Mouse (Mus musculus): ENCODE results near the gene Tpk1. TPM values are rescaled to one million over a fixed set of nuclear protein-coding genes. Genes with fewer than 3 reads are reported as not detected.
A peak's percentile ranks its signal among the peaks of the same experiment; 100 is the strongest.

The Tpk1 gene
- polyA plus RNA-seq, 1 experiment = 33.1 TPM

- Histone ChIP-seq H3K27ac (ENCODE audit: insufficient read depth, low read depth, low read length) (no peak overlapping the region), H3K36me3 (ENCODE audit: control insufficient read depth, insufficient read depth, low read length) (no peaks in the 10 kb centered on the region; the same call in 1 of the 2 replicates), H3K4me1 (ENCODE audit: control insufficient read depth, insufficient read depth, low read length) (no peaks in the 10 kb centered on the region), H3K27me3 (replicated peaks; ENCODE audit: control insufficient read depth, insufficient read depth, low read length) (no peaks in the 10 kb centered on the region), H3K4me3 (ENCODE audit: insufficient read depth, low read depth, low read length) (no peak overlapping the region)
- 54% methylated on average over 1 of the region's 1 CpGs for WGBS
- TF ChIP-seq POLR2A (IDR thresholded peaks at IDR 0.05; ENCODE audit: low read depth, low read length) (no peak), CTCF (conservative IDR thresholded peaks at IDR 0.05; ENCODE audit: insufficient read depth, insufficient read length, low read depth, low read length) (no peak)
- DNase-seq = no peak
Measured at GRCm38 (mm10) chr6:43343006-43343405, 323.1 kb downstream of the Tpk1 start.

DNA sequence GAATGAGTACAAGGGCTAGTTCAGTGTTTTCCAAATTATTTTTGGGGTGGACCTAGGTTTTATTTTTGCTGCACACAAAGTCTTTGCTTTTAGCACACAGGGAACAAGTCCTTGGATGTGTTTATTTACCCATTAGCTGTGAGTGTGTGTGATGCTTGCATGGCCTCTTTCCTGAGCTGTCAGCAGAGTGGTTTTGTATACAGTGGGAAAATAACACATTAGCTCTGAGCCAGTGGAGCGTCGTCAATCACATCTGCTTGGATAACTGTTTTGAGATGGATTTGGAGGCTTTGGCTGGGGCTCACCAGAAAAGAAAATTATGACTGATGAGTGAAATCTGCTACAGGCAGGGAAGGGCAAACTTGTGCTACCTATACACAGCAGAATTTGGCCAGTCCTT is 323.7 kb downstream of the Tpk1 start:
- 80% methylated on average over 2 of the region's 2 CpGs for WGBS
- H3K4me3 ChIP-seq (ENCODE audit: insufficient read depth, low read depth, low read length) = no peak overlapping the region
- DNase-seq = no peak
- no peaks in the 10 kb centered on the region for H3K27me3 ChIP-seq (replicated peaks; ENCODE audit: control insufficient read depth, insufficient read depth, low read length)
- H3K4me1 ChIP-seq (ENCODE audit: control insufficient read depth, insufficient read depth, low read length) = no peaks in the 10 kb centered on the region
- H3K36me3 ChIP-seq (ENCODE audit: control insufficient read depth, insufficient read depth, low read length) = no peaks in the 10 kb centered on the region; the same call in 1 of the 2 replicates
- H3K27ac ChIP-seq (ENCODE audit: insufficient read depth, low read depth, low read length) = no peak overlapping the region
- TF ChIP-seq CTCF (conservative IDR thresholded peaks at IDR 0.05; ENCODE audit: insufficient read depth, insufficient read length, low read depth, low read length) = no peak
- TF ChIP-seq POLR2A (IDR thresholded peaks at IDR 0.05; ENCODE audit: low read depth, low read length) = no peak

DNA sequence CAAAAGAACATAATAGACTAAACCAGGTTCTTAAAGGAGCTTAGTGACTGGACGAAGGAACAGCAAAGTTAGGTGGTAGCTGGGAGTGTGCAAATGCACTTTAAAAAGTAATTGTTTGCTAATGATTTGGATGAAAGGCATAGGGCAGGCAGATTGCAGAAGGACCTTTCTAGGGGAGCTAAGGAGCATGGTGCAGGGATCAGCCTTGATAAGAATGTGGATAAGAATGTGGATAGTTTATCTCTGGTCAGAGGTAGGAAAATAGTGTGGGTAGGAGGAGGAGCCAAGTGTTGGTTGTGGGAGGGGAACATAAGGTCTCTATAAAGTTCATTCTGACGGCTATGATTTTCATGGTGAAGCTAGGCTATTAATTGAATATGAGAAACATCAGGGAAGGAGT is 327.3 kb downstream of the Tpk1 start:
- Histone ChIP-seq H3K36me3 (ENCODE audit: control insufficient read depth, insufficient read depth, low read length) (no peaks in the 10 kb centered on the region; the same call in 1 of the 2 replicates), H3K4me3 (ENCODE audit: insufficient read depth, low read depth, low read length) (no peak overlapping the region), H3K4me1 (ENCODE audit: control insufficient read depth, insufficient read depth, low read length) (no peaks in the 10 kb centered on the region), H3K27me3 (replicated peaks; ENCODE audit: control insufficient read depth, insufficient read depth, low read length) (no peaks in the 10 kb centered on the region), H3K27ac (ENCODE audit: insufficient read depth, low read depth, low read length) (no peak overlapping the region)
- DNase-seq = no peak
- TF ChIP-seq CTCF (conservative IDR thresholded peaks at IDR 0.05; ENCODE audit: insufficient read depth, insufficient read length, low read depth, low read length) (no peak), POLR2A (IDR thresholded peaks at IDR 0.05; ENCODE audit: low read depth, low read length) (no peak)
- 67% methylated on average over 2 of the region's 2 CpGs for WGBS

DNA sequence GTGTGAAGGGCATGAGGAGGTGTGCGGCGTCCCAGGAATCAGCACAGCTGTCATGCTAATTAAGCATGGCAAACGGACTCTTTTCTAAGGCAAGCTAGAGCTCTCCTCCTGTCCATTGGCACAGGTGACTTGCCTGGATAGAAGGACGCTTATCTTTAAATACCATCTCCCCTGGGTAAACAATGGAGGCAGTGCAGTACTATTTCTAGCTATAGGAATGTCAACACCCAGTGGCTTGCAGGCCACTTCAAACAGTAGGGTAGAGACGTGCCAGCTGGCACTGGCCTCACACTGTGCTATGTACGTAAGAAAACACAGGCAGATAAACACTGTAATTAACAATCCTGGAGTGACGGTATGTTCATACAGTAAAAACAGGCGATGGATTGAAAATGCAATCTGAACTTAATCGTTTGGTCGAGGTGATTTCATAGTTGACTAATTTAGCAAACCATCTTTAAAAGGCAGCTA is 328.6 kb downstream of the Tpk1 start:
- Histone ChIP-seq H3K27ac (ENCODE audit: insufficient read depth, low read depth, low read length) (no peak overlapping the region), H3K27me3 (replicated peaks; ENCODE audit: control insufficient read depth, insufficient read depth, low read length) (no peaks in the 10 kb centered on the region), H3K4me3 (ENCODE audit: insufficient read depth, low read depth, low read length) (no peak overlapping the region), H3K36me3 (ENCODE audit: control insufficient read depth, insufficient read depth, low read length) (no peaks in the 10 kb centered on the region), H3K4me1 (ENCODE audit: control insufficient read depth, insufficient read depth, low read length) (no peaks in the 10 kb centered on the region)
- 36% methylated on average over 10 of the region's 10 CpGs for WGBS
- TF ChIP-seq POLR2A (IDR thresholded peaks at IDR 0.05; ENCODE audit: low read depth, low read length) = no peak
- peak; percentile 58 for DNase-seq

- H3K4me3 ChIP-seq (ENCODE audit: insufficient read depth, low read depth, low read length) = no peak overlapping the region
- H3K4me1 ChIP-seq (ENCODE audit: control insufficient read depth, insufficient read depth, low read length) = no peaks in the 10 kb centered on the region
- no peak overlapping the region for H3K27ac ChIP-seq (ENCODE audit: insufficient read depth, low read depth, low read length)
- no peak for DNase-seq
- H3K36me3 ChIP-seq (ENCODE audit: control insufficient read depth, insufficient read depth, low read length) = no peaks in the 10 kb centered on the region
- 69% methylated on average over 3 of the region's 3 CpGs for WGBS
- H3K27me3 ChIP-seq (replicated peaks; ENCODE audit: control insufficient read depth, insufficient read depth, low read length) = no peaks in the 10 kb centered on the region
- TF ChIP-seq POLR2A (IDR thresholded peaks at IDR 0.05; ENCODE audit: low read depth, low read length) = no peak
- no peak for TF ChIP-seq CTCF (conservative IDR thresholded peaks at IDR 0.05; ENCODE audit: insufficient read depth, insufficient read length, low read depth, low read length)
Measured at GRCm38 (mm10) chr6:43335619-43336234, 330.4 kb downstream of the Tpk1 start.

GRCm38 (mm10) chr6:43333479-43333878 is 332.6 kb downstream of the Tpk1 start:
- Histone ChIP-seq H3K4me3 (ENCODE audit: insufficient read depth, low read depth, low read length) (no peak overlapping the region), H3K27me3 (replicated peaks; ENCODE audit: control insufficient read depth, insufficient read depth, low read length) (no peaks in the 10 kb centered on the region), H3K27ac (ENCODE audit: insufficient read depth, low read depth, low read length) (no peak overlapping the region), H3K36me3 (ENCODE audit: control insufficient read depth, insufficient read depth, low read length) (no peaks in the 10 kb centered on the region), H3K4me1 (ENCODE audit: control insufficient read depth, insufficient read depth, low read length) (no peaks in the 10 kb centered on the region)
- 71% methylated on average over 4 of the region's 4 CpGs for WGBS
- no peak for TF ChIP-seq CTCF (conservative IDR thresholded peaks at IDR 0.05; ENCODE audit: insufficient read depth, insufficient read length, low read depth, low read length)
- no peak for TF ChIP-seq POLR2A (IDR thresholded peaks at IDR 0.05; ENCODE audit: low read depth, low read length)
- DNase-seq = no peak

DNA sequence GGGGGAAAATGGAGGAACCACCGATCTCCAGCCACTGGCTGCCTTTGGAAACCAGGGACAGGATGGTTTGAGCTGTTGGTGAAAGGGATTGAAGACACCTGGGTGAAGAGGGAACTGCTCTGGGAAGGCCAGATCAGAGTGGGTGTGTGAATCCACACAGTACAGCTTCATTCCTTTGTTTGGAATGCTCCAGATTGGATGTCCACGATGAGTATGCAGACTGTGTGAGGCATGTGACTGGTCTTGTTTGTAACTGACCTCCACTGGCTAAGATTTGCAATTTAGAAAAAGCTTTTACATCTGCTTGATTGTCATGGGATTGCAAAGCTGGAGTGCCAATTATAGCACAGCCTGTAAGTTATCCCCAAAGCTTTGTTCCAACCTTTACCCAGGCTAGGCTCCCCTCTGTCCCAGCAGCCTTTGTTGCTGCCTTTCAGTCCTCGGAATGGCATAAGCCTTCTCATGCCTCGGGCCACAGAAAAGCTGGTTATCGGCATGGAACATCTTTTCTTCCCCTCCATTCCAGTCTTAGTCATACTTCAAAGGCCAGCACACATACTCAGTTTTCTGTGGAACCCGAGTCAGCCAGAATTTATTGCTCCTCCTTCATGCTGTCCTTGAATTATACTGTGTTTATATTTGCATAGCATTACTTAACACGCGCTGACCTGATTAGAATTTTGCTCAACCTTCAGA is 353.0 kb downstream of the Tpk1 start:
- Histone ChIP-seq H3K4me3 (ENCODE audit: insufficient read depth, low read depth, low read length) (no peak overlapping the region), H3K4me1 (ENCODE audit: control insufficient read depth, insufficient read depth, low read length) (no peaks in the 10 kb centered on the region), H3K27me3 (replicated peaks; ENCODE audit: control insufficient read depth, insufficient read depth, low read length) (no peaks in the 10 kb centered on the region), H3K36me3 (ENCODE audit: control insufficient read depth, insufficient read depth, low read length) (no peaks in the 10 kb centered on the region), H3K27ac (ENCODE audit: insufficient read depth, low read depth, low read length) (no peak overlapping the region; the same call in 1 of the 2 replicates)
- DNase-seq = no peak
- 54% methylated on average over 8 of the region's 8 CpGs for WGBS
- TF ChIP-seq POLR2A (IDR thresholded peaks at IDR 0.05; ENCODE audit: low read depth, low read length) (no peak), CTCF (conservative IDR thresholded peaks at IDR 0.05; ENCODE audit: insufficient read depth, insufficient read length, low read depth, low read length) (no peak)
